Mouse (Mus musculus): ENCODE results near the gene Gm11733.

The Gm11733 gene

DNA sequence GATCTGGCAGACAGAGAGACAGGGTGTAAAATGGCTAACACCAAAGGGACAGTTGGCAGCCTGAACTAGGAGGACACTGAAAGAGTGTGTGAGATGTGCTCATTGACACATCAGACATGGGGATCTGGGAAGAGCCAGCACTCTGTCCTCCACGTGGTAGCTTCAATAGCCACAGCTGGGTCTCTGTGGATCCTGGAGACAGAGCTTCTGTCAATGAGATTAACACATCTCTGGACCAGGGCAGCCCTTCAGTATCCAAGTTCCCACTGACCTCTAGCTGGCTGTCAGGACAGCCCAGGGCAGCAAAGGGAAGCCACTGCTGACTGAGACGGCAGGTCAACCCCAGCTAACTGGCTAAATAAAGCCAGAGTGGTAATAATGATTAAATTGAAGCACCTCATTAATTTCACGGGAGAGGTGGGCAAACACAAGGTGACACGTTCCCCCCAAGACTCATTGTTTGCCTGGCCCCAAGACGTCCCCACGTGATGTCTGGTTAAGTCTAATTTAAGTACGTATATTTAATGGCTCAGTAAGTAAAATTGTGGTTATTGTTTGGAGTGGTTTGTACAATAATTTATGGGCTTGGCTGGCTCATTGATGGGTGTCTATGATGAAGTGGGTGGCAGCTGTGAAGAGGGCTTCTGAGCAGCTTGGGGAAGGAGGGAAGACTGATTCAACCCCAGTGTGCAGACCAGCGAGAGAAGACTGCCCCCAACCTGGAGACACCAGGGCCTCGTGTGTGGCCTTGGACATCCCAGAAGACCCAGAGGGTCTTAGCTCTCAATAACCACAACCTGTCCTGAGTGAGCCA lies 51.5 kb downstream of the Gm11733 start:
- no peak for DNase-seq (ENCODE audit: low spot score)

DNA sequence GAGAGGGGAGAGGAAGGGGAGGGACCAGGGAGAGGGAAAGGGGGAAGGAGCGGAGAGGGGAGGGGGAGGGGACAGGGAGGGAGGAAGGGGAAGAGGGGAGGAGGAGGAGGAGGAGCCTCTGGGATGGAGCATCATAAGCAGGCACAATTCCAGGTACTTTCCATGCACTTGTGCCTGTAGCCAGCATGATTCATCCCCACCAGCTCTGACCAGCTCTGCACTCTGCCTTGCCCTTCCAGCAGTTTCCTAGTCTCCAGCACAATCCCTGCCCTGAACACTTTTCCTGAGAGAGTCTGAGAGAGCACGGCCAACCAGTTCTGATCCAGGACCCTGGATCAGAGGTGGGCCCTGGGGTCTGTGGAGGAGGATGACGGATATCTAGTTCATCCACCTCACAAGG lies 52.4 kb downstream of the Gm11733 start:
- DNase-seq (ENCODE audit: low spot score): no peak

Measured in yolk sac, embryonic 10.5 days (tissue).